Mouse (Mus musculus) cortical plate, adult 2 months (tissue): ENCODE data around the gene Tfcp2l1. TPM values are rescaled to one million over a fixed set of nuclear protein-coding genes. Genes with fewer than 3 reads are reported as not detected.

Experiments used
- H3K27ac ChIP-seq: fragments of 200-500 bp; 2 replicates; pipeline ENCODE4 v1.5.1; 2012; ENCODE audit warnings: low read length, control low read depth, inconsistent platforms; ENCODE audit not compliant: insufficient read depth
- H3K4me1 ChIP-seq: fragments of 200-500 bp; 2 replicates; pipeline ENCODE4 v1.6.1; 2011; ENCODE audit warnings: low read length; ENCODE audit not compliant: control insufficient read depth, insufficient read depth
- H3K4me3 ChIP-seq: fragments of 200-500 bp; 2 replicates; pipeline ENCODE4 v1.5.1; 2011; ENCODE audit warnings: mild to moderate bottlenecking, low read length, control low read depth; ENCODE audit not compliant: insufficient read depth
- CTCF ChIP-seq: fragments of 200-500 bp; IDR thresholded peaks from 2 replicates; pipeline ENCODE4 v1.5.1; 2011; ENCODE audit warnings: mild to moderate bottlenecking, control low read depth, low read length; ENCODE audit not compliant: insufficient read depth; ENCODE audit errors: extremely low read depth
- POLR2A ChIP-seq: fragments of 200-500 bp; IDR thresholded peaks from 2 replicates; pipeline ENCODE4 v1.6.1; 2011; ENCODE audit warnings: mild to moderate bottlenecking, low read length, control low read depth; ENCODE audit not compliant: insufficient read depth; ENCODE audit errors: extremely low read depth
- polyA plus RNA-seq: library from polyadenylated mRNA; depleted of rRNA; stranded (reverse); fragments of >200 nt; gene quantifications from 2 replicates; pipeline ENCODE4 v1.2.3, GENCODE M21; 2012; rRNA removed

The Tfcp2l1 gene
- polyA plus RNA-seq, 1 experiment = 2.4 TPM

GRCm38 (mm10) chr1:118720474-118721095, 92.8 kb downstream of the Tfcp2l1 start:
- Histone ChIP-seq H3K27ac (no peak overlapping the region), H3K4me3 (no peak overlapping the region), H3K4me1 (no peaks in the 10 kb centered on the region)
- TF ChIP-seq POLR2A = no peak
- TF ChIP-seq CTCF = no peak

- Histone ChIP-seq H3K27ac (no peak overlapping the region), H3K4me3 (no peak overlapping the region), H3K4me1 (no peaks in the 10 kb centered on the region)
- TF ChIP-seq POLR2A (no peak), CTCF (no peak)
Observed at GRCm38 (mm10) chr1:118727075-118727474, 99.3 kb downstream of the Tfcp2l1 start.

GRCm38 (mm10) chr1:118728796-118729195, 101.1 kb downstream of the Tfcp2l1 start:
- no peak overlapping the region for H3K4me3 ChIP-seq
- TF ChIP-seq POLR2A = no peak
- TF ChIP-seq CTCF = no peak
- no peak overlapping the region for H3K27ac ChIP-seq
- no peaks in the 10 kb centered on the region for H3K4me1 ChIP-seq

Other genes starting within 250 kb of the Tfcp2l1 start
- gene Clasp1, start 238.9 kb upstream of the Tfcp2l1 start, polyA plus RNA-seq = 55.3 and 58.8 TPM in 2 replicates